Mouse (Mus musculus) hindlimb bud, embryonic 11.5 days (tissue): ENCODE measurements around the gene Hsd17b1.
"Not testable (repeated sequence)": the region's sequence is repeated elsewhere in the genome, so short reads cannot be mapped to it uniquely, and the experiment has no call there.

Experiments
- DNase-seq: peaks from one replicate; pipeline ENCODE4 v3.0.0-alpha.2; 2012; ENCODE audit warnings: low read depth, low spot score; ENCODE audit errors: extremely low spot score

Gene Hsd17b1

DNA sequence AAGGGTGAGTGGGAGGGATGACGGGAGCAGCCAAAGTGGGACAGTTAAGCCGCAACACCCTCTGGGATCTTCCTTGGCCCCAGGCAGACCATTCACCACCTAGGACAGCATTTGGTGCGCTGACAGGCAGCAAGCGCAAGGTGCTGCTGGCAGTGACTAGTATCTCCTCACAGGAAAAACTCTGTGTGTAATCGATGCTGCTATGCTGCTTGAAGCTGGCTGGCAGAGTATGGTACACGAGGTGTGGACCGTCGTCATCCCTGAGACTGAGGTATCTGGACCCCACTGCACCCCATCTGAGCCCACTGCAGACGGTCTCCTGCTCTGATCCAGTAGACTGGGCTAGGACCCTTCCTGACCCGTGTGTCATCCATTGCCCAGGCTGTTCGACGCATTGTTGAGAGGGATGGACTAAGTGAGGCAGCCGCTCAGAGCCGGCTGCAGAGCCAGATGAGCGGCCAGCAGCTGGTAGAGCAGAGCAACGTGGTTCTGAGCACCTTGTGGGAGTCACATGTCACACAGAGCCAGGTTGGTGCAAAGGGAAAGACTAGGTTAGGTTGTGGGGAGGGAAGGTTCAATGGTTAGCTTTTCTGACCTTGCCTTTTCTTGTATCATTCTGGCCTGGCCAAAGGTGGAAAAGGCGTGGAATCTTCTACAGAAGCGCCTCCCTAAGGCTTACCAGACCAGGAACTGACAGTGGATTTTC, 7.6 kb downstream of the Hsd17b1 start:
- no peak for DNase-seq

DNA sequence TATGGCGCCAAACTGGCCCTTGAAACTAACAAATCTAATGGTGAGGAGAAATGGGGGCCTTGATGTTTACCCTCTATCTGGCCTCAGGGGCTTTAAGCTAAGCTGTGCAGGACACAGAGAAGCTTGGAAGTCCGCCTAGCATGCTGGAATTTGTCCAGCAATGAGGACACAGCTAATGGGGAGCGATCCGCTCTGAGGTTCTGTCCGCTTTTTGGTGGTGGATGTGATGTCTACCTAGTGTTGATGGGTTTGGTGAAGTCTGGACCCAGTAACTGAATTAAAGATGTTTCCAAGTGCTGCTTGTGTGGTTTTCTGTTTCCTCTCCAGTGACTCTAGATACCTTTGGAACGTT, 8.1 kb downstream of the Hsd17b1 start:
- no peak for DNase-seq

DNA sequence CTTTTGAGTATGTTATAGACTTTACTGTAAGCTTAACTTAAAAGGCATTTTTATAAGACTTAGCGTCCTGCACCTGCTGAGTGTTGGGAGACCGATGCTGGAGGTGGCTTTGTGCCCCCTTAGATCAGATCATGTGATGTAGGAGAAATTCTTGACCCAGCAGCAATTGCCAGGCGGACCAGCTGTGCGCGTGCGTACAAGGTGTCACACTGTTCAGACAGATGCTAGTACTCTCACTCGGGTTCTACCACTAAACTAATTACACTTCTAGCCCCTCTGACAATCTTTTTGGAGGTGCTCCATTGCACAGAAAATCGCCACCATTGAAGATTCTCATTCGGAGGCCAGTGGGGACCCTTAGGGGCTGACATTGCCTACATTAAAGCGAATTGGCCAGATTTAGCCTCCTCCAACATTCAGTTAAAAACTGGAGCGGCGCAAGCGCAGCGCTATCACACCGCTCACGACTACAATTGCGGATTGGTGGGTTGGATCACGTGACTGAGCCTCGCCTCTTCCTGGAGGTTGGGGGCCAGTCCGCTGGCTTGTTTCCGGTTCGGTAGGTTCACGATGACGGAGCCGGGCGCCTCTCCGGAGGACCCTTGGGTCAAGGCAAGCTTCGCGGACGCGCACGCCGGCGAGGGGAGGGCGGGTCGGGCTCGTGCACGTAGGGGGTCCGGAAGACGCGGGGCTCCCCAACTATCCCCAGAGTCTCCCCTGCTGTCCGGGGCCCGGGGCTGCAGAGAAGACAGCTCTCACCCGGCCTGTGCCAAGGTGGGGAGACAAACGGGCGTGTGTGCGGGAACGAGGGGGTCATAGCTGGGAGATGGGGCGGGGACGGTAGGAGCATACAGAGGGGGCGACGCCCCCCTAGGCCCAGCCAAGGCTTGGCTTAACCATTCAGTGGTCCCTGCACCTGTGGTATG, 8.8 kb downstream of the Hsd17b1 start, which contains the start of gene Mlx:
Gene Mlx (plus strand): TSS at position 522 of the 926 bp plus-strand sequence.
- DNase-seq, result peak; percentile 81

DNA sequence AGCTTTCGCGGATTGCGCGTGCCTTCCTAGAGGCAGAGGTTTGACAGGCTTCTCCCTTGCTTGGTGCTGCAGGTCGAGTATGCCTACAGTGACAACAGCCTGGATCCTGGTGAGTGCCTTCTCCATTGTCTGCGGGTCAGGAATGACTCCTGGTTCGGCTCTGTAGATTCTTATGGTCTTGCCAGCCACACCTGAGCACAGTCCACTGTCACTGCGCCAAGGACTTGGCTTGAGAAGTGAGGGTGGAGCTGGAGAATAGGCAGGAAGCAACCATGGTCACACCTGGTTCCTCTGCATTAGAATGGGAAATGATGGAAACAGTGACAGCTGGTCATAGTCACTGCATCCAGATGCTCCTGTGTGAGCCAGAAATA, 9.5 kb downstream of the Hsd17b1 start:
- no peak for DNase-seq

DNA sequence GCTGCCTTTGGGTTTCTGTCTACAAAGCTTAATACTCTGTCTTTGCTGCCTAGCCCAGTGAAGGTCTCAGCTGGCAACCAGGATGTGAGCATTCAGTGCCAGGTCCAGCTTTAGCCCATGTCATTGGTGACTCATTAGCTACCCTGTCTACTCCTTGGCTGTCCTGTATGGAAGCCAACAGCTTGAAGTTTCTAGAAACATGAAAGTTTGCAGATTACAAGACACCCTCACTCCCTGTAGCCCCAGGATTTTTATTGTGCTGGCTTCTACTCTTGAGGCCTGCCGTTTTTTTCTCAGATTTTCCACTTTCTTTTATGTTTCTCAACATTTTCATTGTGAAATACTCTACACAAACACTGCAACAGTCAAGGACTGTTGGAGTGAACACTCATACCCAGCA, 11.7 kb downstream of the Hsd17b1 start:
- DNase-seq, result no peak

DNA sequence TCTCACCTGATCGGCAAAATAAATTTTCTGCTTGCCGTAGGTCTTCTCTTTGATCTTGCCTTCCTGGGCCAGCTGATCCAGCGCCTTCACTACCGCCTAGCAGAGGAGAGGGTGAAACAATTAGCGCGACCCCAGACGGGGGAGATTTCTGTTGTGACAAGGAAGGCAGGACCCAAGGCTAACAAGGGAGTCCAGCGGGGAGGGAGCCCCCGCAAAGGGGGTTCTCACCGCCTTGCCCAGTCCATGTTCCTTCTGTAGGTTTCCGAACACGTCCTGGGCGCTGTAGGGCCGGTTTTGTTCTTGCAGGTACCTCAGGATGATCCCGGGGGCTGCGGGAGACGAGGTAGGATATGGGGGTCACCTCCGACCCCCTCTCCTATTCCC, 16.7 kb downstream of the Hsd17b1 start:
- no peak for DNase-seq

DNA sequence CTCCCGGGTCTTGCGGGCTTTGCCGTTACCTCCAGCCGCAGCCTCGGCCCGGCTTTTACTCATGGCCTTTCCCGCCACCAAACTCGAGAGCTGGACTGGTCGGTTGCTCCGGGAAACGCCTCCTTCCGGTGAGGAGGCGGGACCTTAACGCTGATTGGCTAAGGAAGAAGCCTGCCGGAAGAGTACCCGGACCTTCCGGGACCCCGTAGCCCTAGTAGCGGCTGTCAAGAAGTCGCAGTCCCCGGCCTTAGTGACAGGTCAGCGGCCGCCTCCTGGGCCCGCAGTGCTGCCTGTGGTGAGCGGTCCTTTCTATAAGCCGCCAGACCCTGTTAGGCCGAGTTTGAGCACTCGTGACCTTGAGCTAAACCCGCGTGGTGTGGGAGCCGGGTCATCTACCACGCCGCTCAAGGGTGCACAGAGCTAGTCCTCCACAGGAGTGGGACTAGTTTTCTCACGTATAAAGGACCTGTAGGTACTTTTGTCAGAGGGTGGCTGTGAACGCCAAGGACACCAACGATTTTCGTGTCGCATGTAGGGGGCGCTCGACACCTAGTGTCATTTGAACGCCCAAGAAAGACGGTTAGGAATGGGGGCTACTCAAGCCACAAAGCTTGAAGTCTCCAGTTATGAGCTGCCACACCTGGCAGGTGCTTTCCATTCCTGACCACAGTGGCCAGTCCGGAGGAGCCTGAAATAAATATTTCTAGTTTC, 17.3 kb downstream of the Hsd17b1 start, which contains the start of gene Psmc3ip:
Gene Psmc3ip (minus strand): TSS at position 123 of the 711 bp plus-strand sequence.
- peak; percentile 95 for DNase-seq

DNA sequence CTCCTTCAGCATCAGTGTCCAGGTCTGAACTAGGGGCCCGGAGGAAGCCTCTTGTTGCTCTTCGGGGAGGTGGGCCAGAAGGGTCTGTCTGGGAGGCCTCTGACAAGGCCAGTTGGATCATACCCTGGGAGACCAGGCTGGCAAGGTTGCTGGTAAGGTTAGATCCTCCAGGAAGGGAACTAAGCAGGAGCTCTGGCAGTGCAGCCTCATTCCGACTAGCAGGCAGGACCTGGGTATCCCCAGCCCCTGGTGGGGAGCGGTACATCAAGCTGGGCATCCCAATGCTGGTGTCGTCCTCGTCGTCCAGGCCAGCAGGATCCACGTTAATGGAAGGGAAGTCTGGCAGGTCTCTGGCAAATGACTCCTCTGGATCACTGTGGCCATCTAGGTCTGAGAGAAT, 20.0 kb downstream of the Hsd17b1 start:
- no peak for DNase-seq

DNA sequence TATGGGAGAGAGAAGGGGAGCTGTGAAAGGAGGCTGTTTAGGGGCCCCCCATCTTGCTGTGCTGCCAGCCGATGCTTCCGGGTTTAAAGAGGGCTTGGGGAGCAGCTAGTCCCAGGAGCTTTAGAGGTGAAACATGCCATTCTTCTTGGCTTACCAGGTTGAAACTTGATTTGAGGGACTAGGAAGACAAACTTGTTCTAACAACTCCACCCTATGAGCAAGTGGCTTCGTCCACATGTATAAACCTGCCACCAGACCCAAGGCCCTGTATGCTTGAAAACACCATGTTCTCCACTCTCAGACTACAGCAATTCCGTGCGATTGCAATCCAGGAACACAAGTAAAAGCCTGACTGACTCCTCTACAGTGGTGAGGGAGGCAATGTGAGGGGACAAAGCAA, 24.8 kb downstream of the Hsd17b1 start:
- no peak for DNase-seq

DNA sequence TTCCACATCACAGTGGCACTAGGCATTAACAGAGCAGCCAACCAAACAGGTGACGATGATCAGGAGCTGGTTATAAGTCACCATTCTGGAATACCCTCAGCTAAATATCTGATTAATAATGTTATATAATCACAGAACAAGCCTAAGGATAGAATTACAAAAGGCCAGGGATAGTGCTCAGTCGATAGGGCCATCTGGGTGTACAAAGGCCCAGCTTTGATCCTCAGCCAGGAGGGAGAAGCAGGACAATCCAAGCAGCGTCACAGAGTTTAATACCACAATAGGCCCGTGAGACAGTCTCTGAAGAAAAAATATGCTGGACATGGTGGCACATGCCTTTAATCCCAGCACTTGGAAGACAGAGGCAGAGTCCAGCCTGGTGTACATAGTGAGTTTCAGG, 31.1 kb downstream of the Hsd17b1 start:
- no peak for DNase-seq

DNA sequence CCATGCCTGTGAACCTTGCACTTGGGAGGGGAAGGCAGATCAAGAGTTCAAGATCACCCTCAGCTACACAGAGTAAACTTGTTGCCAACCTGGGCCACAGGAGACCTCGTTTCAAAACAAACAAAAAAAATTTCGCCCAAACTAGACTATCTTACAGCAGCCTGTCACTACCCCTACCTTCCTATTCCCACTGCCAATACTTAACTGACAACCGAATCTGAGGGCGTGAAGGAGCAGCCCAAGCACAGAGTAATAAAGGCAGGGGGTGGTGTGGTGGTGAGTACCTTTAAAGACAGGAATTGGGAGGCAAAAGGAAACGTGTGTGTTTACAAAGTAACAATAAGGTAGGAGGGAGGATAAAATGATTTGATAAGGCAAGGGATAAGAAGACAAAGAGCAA, 32.5 kb downstream of the Hsd17b1 start:
- DNase-seq, result no peak

DNA sequence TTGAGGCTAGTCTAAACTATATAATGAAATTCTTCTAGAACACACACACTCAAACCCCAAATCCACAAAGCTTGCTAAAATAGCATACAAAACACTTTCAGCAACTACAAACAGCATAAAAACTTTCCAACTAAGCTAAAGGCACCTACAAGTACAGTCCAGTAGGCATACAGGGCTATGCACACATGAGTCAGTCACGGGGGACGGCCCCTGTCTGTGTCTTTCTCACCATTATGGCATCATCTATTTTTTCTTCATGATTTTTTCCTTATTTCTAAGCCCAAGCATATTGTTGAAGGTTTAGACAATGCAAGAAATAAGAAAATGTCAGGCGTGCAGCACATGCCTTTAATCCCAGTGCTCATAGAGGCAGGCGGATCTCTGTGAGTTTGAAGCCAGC, 33.0 kb downstream of the Hsd17b1 start:
- DNase-seq, result no peak

DNA sequence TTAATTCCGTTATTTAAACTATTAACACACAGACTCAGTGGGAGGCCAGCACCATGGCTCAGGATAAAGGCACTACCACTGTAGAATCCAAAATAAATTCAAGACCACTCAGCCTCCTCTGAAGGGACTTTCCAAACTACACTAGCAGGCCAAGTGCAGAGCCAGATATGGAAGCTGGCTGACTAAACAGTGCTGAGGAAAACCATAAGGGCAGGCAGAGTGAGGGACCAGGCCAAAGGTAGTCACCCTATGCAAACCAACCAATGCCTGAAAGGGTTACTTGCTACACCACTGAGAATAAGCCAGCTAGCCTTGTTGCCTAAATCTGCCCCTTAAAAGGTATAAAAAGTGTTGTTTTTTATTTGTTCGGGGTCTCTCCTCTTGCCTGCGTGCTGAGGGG, 34.0 kb downstream of the Hsd17b1 start:
- no peak for DNase-seq

DNA sequence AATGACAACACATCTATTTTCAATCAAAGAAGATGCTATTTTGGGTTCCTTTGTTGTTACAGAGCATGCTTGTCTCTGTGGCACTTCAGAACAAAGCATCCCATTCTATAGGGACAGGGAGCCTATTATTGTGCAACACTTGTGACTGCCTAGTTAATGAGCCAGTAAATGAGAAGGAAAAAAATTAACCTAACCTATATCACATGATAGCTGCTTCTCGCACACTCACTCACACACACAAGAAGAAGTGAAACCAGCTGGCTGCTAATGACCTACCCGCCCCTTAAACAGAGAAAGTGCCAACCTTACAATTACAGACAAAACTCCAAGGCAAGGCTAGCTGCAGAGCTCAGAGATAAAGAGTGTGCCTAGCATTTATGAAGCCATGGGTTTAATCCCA, 37.4 kb downstream of the Hsd17b1 start:
- DNase-seq, result no peak

DNA sequence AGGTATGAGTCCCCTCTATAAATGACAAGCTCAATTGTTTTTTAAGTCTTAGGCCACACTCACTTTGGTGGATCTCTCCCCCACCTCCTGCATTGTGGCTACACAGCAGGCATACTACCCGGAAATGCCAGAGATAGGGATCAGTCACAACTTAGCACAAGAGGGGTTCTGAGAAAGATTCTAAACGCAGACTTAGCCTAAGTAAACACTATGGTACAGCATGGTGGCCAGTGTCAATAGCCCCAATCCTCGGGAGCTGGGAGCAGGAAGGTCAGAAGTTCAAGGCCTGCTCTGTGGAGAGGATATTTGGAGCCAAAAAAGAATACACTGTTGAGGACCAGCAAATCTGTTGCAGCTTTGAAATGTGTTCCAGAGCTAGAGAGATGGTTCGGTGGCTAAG, 39.9 kb downstream of the Hsd17b1 start:
- no peak for DNase-seq

DNA sequence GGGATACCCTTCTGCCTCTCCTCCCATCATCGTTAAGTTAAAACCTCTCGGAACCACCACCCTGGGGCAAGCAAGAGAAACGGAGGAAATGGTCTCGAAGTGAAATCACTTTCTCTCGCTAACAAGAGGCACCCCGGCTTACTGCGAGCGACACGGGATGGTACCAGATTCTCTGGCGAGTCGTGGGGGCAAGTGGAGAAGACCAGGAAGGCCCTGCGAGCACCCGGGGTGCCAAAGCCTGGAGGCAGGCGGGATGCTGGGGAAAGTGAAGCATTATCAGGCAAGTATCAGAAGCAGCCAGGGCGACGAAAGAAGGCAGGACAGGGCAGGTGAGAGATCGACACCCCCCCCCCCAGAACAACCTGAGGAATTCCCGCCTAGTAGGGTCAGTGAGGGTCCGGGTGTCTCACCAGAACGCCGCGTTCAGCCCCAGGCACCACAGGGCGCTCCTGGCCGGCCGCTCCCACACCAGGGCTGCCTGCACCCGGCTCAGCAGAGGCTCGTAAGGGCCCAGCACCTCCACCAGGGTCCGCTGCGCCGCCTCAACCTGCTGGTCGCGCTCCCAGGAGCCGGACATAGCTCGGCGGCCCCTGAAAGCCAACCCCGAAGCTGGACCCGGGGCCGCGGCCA, 41.0 kb downstream of the Hsd17b1 start:
- DNase-seq, result no peak

DNA sequence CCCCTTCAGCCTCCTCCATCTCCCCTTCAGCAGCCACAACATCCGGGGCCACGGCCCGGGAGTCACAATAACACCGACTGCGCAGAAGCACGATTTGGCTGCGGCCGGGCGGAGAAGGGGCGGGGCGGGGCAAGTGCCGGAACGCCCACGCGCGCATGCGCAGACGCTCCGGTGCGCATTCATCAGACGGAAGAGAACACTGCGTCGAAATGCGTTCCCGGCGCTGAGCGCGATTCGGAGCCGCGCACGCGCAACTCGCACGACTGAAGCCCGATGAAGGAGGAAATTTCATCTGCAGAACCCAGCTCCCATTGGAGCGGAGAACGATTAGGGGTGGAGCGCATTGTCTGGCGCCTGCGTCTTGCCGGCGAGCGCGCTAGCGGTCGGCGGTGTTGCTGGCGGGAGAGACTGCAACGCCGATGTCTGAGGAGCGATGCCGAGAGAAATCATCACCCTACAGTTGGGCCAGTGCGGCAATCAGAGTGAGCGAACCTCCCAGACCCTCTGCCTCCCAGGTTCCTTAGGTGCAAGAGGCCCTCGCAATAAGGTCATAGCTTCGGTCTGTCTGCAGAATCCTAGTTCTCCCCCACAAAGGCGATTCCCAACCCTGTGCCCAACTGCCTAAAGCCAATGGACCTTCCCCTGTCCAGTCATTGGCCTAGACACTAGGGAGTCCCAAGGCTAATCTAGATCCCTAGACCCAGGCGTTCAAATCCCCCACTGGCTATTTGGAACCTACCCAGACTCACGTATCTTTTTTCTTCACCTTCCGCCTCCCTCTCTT, 41.7 kb downstream of the Hsd17b1 start, which contains the start of the genes Retreg3 and Tubg1:
Gene Retreg3 (minus strand): TSS at position 133 of the 784 bp plus-strand sequence.
Gene Tubg1 (plus strand): TSS at position 178 of the 784 bp plus-strand sequence.
- DNase-seq, result peak; percentile 99

DNA sequence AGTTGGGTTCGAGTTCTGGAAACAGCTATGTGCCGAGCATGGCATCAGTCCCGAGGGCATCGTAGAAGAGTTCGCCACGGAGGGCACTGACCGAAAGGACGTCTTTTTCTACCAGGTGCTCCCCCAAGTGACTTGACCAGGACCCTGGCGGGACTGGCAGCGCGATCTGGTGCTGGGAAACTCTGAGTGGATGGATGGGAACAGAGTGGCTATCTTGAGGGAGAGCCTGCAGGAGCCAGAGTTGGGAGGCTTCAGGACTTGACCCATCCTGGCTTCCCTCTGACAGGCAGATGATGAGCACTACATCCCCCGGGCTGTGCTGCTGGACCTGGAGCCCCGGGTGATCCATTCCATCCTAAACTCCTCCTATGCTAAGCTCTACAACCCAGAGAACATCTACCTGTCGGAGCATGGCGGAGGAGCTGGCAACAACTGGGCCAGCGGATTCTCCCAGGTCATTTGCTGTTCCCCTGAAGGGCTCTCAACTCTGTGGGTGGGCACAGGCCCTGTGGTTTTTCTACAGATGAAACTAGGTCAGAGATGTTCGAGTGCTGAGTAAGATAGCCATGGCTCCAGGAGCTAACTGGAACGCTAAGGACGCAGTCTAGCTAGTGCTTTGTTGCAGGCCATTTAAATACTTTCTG, 42.5 kb downstream of the Hsd17b1 start:
- DNase-seq, result no peak

DNA sequence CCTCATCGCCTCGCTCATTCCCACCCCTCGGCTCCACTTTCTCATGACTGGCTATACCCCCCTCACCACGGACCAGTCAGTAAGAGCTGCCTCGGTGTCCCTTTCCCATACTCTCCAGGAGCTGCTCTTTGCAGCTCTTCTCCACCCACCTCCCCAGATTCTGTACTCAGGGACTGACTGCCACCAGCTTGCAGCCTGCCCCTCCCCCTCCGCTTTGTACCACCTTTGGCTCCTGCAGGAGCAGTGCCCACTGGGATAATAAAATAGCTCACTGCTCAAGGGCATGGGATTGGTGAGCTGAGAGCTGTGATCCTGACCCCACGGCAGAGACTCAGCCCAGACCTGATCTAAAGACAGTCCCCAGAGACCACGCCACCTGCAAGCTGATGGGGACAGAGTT, 46.3 kb downstream of the Hsd17b1 start:
- DNase-seq, result not testable (repeated sequence)

DNA sequence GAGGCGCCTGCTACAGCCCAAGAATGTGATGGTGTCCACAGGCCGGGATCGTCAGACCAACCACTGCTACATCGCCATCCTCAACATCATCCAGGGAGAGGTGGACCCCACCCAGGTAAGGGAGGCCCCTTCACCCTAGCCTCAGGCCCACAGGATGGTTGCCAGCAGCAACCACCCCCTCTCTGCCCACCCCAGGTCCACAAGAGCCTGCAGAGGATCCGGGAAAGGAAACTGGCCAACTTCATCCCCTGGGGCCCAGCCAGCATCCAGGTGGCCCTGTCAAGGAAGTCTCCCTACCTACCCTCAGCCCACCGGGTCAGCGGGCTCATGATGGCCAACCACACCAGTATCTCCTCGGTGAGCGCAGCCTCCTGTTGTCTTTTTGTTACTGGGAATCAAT, 46.8 kb downstream of the Hsd17b1 start:
- not testable (repeated sequence) for DNase-seq
